Mouse (Mus musculus) myocyte (in vitro differentiated cells): Measurements from ENCODE around the gene Flot1.

Experiments
- E2F4 ChIP-seq: IDR thresholded peaks from one replicate; pipeline ENCODE4 v1.6.1; 2011; ENCODE audit warnings: mild to moderate bottlenecking, control low read depth, moderate library complexity; ENCODE audit not compliant: insufficient read depth
- MAX ChIP-seq: IDR thresholded peaks from one replicate; pipeline ENCODE4 v1.6.1; 2011; ENCODE audit warnings: low read depth, mild to moderate bottlenecking, control low read depth
- MYOD1 ChIP-seq, 3 experiments: IDR thresholded peaks; one replicate each; pipeline ENCODE4 v1.6.1; 2011; ENCODE audit warnings: control low read depth in 2 of 3, low read depth in 2 of 3, mild to moderate bottlenecking in 2 of 3, moderate library complexity in 1 of 3; ENCODE audit not compliant: insufficient read length in 2 of 3, control insufficient read depth in 1 of 3
- POLR2A ChIP-seq: IDR thresholded peaks from one replicate; pipeline ENCODE4 v1.6.1; 2011; ENCODE audit warnings: low read depth, mild to moderate bottlenecking, control low read depth, moderate library complexity; ENCODE audit not compliant: insufficient read length
- POLR2AphosphoS2 ChIP-seq: IDR thresholded peaks from one replicate; pipeline ENCODE4 v1.6.1; 2011; ENCODE audit warnings: low read depth, control low read depth; ENCODE audit not compliant: insufficient read length
- REST ChIP-seq: IDR thresholded peaks from one replicate; pipeline ENCODE4 v1.6.1; 2011; ENCODE audit warnings: mild to moderate bottlenecking, control low read depth, moderate library complexity; ENCODE audit not compliant: insufficient read depth, insufficient read length
- TCF12 ChIP-seq: IDR thresholded peaks from one replicate; pipeline ENCODE4 v1.6.1; 2011; ENCODE audit warnings: mild to moderate bottlenecking, control low read depth; ENCODE audit not compliant: poor library complexity, insufficient read depth, severe bottlenecking
- USF1 ChIP-seq: IDR thresholded peaks from one replicate; pipeline ENCODE4 v1.6.1; 2011; ENCODE audit warnings: low read depth, mild to moderate bottlenecking, control low read depth, moderate library complexity

- TF ChIP-seq POLR2A, result no peak
- no peak for TF ChIP-seq REST
- TF ChIP-seq MYOD1 (IDR thresholded peaks at IDR 0.05; ENCODE audit: control insufficient read depth in 1 of 3, insufficient read length in 2 of 3, low read depth in 2 of 3), result no peak
- no peak for TF ChIP-seq USF1
- no peak for TF ChIP-seq POLR2AphosphoS2
- no peak for TF ChIP-seq MAX
- TF ChIP-seq TCF12, result no peak
- no peak for TF ChIP-seq E2F4
Measured at GRCm38 (mm10) chr17:35788025-35788424, 35.0 kb upstream of the Flot1 start.
